Mouse (Mus musculus): Measurements from ENCODE around the gene Mrap.

GRCm38 (mm10) chr16:90735611-90736010 is 2.4 kb upstream of the Mrap start:
- TF ChIP-seq POLR2A (IDR thresholded peaks at IDR 0.05; ENCODE audit: borderline replicate concordance, low read depth, low read length): no peak
- no peak for TF ChIP-seq CTCF (IDR thresholded peaks at IDR 0.05; ENCODE audit: low read depth, low read length)
